Mouse (Mus musculus): ENCODE measurements around the gene Zmynd19.

Zmynd19 gene

DNA sequence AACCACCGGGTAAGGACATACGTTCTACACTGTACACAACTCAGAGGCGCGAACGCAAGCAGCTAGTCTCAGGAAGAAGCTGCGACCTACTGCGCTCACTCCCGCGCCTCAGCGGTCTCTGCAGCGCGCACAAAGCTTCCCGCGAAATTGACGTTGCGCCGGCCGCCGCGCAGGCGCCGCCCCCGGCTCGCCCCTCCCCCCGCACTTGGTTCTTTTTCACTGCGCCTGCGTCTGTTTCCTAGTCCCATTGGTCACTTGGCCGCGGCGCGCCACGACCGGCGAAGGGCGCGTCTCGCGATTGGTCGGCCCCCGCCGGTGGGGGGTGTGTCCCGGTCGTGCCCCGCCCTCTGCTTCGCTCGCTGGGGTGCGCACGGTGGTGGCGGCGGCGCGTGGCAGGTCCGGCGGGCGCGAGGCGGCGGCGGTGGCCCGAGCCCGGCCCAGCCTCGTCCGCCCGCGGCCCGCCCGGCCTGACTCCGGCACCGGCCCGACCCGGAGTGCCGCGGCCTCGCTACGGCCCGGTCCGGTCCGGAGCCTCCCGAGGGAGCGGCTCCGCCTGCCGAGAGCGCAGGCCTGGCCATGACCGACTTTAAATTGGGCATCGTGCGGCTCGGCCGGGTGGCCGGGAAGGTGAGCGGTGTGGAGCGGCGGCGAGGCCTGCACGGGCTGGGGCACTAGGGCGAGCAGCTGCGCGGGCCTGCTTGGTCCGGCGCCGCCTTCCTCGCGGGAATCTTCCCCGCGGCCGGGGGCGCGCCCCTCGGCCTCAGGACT is at the start of gene Zmynd19:
Zmynd19 (plus strand) TSS at position 372 of the 768 bp plus-strand sequence.
- DNase-seq (ENCODE audit: low spot score), result peak; percentile 98

DNA sequence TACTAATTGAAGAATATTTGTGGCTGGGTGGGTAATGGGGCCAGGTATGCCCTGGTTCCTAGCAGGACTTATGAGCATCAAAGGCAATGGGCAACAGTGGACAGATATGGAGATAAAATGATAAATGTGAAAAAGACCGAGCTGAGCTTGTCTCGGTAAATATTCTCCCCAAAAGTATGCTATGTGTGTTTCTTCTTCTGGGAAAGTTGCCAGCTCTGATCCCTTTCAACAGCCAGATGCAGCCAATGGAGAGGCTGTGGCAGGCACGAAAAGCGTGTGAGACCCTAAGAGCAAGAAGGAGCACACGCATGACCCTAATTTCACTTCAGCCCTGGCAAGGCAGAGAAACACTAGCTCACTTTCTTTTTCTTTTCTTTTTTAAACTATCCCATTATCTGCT is 48.5 kb upstream of the Zmynd19 start:
- DNase-seq (ENCODE audit: low spot score), result no peak

DNA sequence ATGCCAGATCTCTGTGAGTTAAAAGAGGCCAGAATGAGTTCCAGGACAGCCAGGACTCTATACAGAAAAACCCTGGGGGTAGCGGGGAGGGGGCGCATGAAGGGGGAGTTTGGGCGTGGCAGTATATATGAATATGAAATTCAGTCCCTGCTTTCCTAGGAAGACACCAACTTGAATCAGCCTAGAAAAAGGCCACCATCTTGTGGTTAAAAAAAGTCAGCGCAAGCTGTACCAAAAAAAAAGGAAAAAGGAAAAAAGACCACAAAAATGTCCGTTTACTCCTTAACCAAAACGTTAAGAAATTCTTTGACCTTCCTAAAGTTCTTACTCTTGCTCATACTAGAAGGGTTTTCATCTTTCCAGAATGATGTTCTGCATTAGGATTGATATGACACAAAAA is 46.6 kb upstream of the Zmynd19 start:
- no peak for DNase-seq (ENCODE audit: low spot score)

DNA sequence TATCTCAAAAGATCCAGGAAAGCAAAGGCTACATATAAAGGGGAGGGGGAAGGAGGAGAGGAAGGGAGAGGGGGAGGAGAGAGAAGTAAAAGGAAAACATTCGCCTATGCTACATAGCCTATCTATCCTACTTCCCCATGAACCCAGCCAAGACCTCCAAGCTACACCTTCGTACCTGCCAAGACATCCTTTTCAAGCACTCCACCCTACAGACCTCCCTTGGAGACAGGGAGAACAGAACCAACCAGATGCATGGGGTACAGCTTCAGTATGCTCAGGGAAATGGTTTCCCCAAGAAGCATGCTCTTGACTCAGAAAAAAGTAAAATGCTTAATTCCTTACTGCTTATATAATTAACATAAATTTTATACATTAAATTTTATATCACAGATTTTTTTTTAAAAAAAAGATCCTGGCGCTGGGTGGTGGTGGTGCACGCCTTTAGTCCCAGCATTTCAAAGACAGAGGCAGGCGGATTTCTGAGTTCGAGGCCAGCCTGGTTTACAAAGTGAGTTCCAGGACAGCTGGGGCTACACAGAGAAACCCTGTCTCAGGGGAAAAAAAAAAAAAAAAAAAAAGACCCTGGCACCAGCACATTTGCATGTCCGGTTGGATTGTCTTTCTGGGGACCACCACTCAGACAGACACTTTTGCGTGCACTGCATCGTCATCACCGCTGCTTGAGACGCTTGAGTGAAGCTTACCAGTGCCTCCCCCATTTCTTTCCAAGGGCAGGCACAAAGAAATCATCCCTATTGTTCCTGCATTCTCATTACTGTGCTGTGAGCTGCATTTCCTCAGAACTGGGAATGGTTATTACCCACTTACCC is 44.6 kb upstream of the Zmynd19 start:
- peak; percentile 52 for DNase-seq (ENCODE audit: low spot score)

DNA sequence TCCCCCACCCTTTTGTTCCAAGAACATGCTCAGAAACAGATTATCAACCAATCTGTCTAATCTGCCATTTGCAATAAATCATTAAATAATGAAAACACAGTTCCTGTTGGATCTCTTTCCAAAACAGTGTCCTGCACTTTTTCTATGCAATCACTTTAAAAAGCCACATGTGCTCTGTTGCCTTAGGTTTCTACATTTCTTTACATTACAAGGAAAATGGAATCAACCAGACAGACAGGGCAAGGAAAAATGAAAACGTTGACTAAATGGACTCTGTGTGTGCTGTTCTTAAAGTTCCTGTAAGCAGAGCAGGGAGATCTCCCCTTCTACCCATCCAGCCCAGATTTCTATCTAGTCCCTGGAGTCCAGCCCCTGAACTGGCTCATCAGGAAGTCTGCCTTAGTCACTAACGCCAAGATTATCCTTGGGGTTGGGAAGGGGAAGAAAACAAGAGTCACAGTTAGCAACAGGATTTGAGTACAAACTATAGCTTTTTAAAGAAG is 43.9 kb upstream of the Zmynd19 start:
- DNase-seq (ENCODE audit: low spot score), result peak; percentile 12

DNA sequence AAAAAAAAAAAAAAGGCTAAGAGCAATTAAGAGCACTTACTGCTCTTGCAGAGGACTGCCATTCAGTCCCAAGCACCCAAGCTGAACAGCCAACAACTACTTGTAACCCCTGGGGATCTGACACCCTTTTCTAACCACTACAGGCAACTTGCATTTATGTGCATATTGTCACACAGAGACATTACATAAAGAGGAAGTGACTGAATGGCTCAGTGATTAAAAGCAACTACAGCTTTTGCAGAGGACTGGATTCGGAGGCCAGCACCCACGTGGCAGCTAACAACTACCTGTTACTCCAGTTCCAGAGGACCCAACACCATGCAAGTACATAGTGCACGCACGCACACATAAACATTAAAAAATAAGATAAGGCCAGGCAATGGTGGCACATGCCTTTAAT is 39.1 kb upstream of the Zmynd19 start:
- DNase-seq (ENCODE audit: low spot score), result no peak

DNA sequence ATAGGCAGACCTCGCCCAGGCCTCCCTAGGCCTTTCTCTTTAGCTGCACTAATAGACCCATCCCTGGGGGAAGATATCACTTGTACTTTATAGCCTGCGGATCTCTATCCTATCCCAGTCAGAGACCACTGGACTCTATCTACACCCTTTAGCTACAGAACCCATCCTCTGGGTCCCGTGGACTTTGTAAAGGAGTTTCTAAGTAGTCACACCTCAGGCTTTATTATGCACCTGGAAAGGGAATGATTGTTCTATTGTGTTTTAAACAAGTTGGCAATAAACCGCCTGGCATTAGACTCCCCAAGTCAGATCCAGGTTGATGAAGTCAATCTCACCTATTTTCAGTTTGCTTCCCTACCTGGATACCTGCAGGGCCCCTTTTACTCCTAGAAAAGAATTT is 37.4 kb upstream of the Zmynd19 start:
- no peak for DNase-seq (ENCODE audit: low spot score)

DNA sequence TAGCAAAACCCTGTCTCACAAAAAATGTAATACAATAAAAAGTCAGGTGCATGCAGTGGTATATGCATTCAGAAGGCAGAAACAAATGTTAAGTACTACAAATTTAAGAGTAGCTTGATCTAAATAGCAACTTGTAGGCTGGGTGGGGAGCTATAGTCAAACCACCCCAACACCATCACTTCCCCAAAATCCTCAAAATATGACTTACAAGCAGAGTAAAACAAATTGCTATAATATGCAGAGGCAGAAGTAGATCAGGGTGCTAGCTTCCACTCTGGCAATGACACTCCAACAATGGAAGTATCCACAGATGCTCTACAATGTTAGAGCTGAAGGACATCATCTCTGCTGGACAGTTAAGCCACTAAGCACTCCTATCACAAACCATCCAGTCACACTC is 37.0 kb upstream of the Zmynd19 start:
- no peak for DNase-seq (ENCODE audit: low spot score)

DNA sequence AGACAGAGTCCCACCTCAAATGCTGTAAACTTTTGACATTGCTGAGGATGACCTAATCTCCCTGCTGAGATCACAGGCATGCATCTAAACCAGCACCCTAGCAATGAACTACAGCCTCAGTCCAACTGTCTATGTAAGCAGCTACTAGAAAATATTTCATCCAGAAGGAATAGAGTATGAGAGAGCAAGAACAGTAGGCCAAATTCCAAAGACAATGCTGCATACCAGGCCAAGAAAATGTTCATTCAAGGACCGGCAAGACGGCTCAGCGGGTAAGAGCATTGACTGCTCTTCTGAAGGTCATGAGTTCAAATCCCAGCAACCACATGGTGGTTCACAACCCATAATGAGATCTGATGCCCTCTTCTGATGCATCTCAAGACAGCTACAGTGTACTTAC is 34.8 kb upstream of the Zmynd19 start:
- no peak for DNase-seq (ENCODE audit: low spot score)

DNA sequence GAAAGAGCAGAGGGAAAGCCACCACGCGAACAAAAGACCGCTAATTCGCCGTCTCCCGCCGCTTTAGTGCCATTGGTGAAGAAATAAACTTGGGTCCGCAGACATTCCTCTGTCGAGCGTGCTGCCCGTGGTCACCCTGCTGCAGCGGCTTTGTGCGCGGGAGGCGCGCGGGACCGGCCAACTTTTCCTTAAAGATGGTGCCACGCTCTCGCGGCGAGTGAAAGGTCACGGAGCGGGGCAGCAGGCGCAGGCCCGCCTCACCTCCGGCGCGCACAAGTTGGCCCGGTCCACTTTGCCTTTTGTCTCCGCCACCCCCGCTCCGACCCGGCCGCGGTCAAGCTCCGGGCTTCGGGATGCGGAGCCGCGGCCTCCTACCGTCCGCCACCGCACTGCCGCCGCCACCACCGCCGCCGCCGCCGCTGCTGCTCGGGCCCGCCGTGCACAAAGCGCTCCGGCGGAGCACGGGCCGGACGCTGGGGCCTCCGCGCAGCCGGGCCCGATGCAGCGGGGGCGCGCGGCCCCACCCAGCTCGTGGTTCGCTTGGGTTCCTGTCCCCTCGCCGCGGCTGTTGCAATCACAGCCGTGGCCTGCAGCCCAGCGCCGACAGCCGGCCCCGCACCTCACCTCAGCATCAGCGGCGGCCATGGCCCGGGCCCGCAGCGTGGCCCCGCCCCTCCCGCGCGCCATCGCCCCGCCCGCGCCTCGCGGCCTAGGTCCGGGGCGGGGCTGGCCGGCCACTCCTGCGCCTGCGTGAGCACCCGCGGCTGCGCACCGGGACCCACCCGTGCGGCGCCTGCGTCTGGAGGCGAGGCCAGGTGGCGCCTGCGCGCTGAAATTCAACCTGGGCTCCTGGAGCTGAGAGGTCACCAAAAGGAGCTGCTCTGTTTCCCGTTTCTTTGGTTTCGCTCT is 30.4 kb upstream of the Zmynd19 start, which contains the start of gene Ehmt1:
Ehmt1 (minus strand) TSS at position 685 of the 909 bp plus-strand sequence.
- DNase-seq (ENCODE audit: low spot score), result peak; percentile 95

DNA sequence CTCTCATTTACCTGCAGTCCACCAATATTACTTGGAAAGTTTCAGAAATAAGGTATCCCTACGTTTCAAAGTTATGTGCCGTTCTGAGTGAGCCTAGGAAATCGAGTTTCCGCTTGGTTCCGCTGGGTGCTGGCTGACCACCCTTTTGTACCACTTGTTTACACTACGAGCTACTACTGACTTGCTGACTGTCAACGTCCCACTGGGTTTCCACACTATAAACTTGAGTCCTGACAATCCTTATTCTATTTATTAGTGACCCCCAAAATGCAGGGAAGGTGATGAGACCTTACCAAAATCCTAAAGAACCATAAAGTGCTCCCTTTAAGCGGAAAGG is 29.8 kb upstream of the Zmynd19 start:
- no peak for DNase-seq (ENCODE audit: low spot score)

DNA sequence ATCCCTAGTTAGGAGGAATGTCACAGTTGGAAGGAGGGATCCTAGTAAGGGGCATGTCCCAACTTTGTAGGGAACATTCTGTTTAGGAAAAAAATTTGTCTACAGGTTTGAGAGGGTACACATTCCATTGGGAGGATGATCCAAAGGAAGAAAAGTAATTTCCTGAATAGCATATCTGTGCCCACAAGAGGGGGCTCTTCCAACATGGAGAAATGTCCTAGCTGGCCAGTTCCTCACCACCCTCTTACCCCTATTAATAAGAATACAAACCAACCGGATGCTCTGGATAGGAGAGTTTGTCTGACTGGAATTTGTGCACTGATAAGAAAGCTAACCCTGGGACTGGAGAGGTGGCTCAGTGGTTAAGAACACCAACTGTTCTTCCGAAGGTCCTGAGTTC is 26.0 kb upstream of the Zmynd19 start:
- DNase-seq (ENCODE audit: low spot score), result peak; percentile 32

DNA sequence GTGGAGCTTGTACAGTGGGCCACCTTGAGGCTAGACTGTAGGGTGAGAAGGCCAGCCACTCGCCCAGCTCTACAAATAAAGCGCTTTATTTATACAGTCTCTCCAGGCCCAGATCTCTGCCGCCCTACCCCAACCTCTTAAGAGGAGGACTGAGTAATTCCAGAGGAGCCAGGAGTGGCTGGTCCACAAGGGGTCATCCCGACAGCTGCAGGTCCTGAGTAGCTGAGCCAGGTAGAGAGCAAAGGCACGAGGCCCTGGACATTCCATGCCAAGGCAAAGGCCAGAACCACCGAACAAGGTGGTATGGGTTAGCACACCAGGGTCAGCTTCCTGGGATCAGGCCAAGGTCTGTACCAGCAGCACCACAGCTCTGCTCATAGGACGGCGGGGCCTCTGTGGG is 24.3 kb upstream of the Zmynd19 start:
- no peak for DNase-seq (ENCODE audit: low spot score)

DNA sequence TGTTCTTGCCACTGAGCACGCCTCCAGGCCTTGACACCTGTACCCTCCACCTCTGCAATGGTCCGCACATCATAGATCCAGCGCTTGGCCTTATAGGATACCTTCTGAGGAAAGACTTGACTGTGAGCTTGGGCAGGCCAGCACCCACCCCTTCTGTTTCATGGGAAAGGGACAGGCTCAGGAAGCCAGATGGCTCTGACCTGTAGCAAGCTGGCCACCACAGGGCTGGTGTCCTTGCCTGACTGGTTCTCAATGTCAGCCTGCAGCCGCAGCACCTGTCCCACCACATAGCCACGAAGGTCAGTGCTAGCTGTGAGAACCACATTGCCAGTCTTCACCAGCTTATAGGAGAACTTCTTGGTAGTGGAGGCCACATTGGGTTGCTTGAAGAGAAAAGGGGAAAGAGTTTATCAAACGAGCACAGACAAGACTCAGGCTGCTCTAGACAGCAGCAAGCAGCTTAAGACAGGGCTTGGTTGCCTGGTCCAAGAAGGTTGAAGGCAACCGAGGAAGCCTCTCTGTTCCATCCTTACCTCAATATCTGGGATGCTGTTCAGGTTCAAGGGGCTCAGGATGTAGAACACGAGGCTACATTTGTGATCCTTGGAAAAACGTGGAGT is 23.1 kb upstream of the Zmynd19 start:
- no peak for DNase-seq (ENCODE audit: low spot score)

DNA sequence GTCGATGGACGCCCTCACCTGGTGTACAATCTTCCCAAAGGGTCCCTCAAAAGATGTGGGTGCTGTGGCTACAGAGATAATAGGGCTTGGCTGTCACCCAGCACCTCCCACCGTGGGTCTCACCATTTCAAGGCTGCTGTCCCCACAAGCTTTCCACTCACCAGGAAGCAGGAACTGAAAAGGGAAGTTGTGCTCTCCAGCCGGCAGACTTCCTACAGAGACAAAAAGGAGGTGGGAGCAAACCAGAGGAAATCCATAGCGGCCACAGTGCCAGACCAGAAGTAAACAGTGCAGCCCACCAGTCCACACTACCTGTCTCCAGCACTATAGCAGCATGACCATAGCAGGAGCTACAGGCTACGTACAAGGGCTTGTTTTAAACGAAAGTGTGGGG is 22.6 kb upstream of the Zmynd19 start:
- no peak for DNase-seq (ENCODE audit: low spot score)

DNA sequence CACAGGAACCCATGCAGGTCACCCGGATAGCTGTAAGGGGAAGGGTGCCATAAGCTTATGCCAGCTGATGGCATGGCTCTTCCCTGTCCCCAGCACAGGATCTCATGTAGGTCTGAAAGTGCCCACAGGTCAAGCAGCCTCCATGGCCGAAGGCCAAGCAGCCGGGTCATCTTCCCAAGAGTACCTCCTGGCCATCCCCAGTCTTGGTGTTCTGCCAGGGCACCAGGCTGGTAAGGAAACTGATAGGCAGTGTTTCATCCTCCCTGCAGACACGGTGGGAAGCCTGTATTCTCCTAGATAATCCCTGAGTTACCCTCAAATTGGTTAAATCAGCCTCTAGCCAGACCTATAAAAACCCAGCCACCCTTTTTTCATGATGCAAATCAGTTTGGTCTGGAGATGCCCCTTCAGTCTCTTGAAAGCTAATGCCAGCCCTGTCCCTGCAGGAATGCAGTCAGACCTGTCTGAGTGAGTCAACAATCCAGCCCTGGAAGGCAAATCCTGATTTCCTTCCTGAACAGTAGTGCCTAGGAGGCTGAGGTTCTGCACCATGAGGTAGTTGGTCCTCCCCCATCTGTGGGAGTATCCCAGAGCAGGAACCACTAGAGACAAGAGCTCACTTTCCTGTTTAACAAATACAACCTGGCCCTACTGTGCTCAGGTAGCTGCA is 21.6 kb upstream of the Zmynd19 start:
- DNase-seq (ENCODE audit: low spot score), result no peak

DNA sequence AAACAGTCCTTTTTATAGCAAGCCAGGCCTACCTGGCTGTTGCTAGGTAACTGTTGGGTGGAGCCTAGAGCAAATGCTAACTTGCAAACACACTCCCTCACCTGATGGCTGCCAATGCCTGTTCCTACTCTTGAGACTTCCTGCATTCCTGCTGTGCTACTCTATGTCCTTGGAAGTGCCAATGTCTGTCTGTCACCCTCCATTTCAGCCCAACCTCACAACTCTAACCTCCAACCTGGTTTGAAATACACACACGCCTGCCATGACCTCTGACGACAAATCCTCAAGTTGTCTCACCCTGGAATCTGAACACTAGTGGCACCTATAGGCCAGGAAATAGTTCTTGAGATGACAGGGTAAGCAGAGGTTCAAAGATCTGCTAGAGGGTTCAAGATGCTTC is 20.5 kb upstream of the Zmynd19 start:
- DNase-seq (ENCODE audit: low spot score), result no peak

DNA sequence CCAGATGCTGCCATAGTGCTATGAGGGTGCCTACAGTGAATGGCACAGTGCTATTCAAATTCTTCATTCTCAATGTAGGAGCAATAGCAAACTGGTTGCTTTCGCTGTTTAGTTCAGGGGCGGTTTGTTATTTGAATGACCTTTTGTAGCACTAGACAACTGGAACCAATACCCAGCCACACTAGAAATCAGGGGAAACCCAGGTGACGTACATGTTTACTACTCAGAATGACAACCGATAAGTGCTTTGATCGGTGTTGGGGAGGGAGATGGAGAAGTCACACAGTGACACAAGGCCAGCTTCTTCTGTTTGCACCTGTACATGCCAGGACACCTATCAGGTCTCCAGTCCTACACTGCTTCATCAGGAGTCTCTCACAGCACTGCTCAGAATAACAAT is 20.0 kb upstream of the Zmynd19 start:
- no peak for DNase-seq (ENCODE audit: low spot score)

DNA sequence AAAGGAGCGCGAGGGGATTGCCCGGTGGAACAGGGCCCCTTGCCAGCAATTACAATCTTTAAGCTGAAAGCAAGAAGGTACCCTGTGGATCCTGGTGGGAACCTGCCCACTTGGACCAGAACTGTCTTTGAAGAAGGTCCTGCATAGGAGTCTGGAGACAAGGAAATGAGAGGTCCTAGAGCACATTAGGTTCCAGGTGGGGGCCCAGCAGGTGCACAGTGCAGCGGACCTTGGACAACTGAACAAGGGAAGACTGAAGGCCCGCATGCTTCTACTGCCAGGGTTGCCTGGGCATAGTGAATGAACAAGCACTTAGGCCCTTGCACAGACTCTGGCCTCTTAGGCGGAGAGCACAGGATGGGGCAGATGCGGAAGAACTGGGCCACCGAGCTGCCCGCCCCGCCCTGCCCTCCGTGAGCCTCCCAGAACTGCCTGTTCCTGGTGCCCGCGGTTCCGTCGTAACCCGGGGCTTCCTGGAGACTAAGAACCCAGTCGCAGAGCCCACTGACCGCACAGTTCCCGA is 15.1 kb upstream of the Zmynd19 start:
- DNase-seq (ENCODE audit: low spot score), result peak; percentile 27

DNA sequence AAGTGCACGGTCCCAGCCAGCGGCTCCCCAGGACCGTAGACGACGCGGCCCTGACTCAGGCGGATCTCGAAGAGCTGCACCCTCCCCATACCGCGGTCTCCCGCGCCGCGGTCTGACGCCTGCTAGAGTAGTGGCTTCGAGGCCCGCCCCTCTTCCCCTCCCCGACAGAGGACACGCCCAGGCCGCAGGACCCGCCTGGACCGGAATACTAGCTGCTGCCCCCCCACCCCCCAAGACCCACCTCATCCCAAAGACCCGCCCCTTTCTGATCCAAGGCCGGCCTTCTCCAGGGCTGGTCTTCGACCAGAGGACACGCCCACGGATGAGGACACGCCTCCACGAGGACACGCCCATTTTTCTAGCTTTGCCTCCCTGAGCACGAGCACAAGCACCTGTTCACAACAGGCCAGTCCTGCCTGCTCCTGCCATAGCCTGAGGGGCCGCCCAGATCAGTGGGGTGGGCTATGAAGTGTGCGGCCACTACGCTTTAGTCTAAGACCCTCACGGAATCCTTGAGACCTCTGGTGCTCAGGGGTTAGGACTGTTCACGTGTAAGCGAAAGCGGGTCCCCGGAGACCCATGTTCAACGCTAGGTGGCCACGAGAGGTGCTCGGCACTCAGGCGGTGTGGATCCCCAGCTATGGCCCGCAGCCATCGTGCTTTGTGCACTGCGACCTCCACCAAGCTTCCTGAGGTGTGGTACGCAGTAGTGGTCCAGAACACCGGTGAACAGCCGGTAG is 14.4 kb upstream of the Zmynd19 start, which contains the start of gene Arrdc1:
Arrdc1 (minus strand) TSS at position 196 of the 740 bp plus-strand sequence.
- peak; percentile 97 for DNase-seq (ENCODE audit: low spot score)

Data from embryo, embryonic 10.5 days (tissue).